Mouse (Mus musculus): Measurements from ENCODE around the gene Notch1.

DNA sequence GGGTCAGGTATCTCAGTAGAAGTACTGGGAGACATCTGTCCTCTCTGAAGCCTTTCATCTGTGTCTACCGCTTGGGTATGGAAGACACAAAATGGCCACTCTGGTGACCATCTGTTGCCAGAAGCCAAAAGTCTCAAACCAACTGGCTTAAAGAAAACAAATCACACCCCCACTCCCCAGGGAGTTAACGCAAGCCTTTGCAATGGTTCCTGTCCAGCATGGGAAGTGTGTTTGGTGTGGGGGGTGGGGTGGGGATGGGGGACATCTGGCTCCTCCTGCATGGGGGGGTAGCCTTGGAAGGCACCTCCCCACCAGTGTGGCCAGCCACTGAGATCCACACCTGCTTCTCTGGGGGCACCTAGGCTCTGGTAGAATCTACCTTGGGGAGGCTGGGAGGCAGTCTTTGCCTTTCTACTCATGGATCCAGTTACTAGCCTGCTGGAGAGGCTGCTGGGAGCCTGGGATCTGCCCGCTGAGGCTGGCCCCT is 29.6 kb downstream of the Notch1 start:
- TF ChIP-seq CTCF (conservative IDR thresholded peaks at IDR 0.05; ENCODE audit: insufficient read depth, insufficient read length, low read depth, low read length) (no peak), POLR2A (IDR thresholded peaks at IDR 0.05; ENCODE audit: low read depth, low read length) (no peak)

Data from kidney, adult 2 months (tissue).